Mouse (Mus musculus) MEL (cell line): ENCODE data around the gene Mrpl47.
"Not testable (repeated sequence)": the region's sequence is repeated elsewhere in the genome, so short reads cannot be mapped to it uniquely, and the experiment has no call there.

Experiments used
- CHD1 ChIP-seq: IDR thresholded peaks from 2 replicates; pipeline ENCODE4 v1.6.1; 2012; ENCODE audit warnings: low read depth, mild to moderate bottlenecking, inconsistent platforms, low read length, improper control_type of control experiment
- CHD2 ChIP-seq: IDR thresholded peaks from 2 replicates; pipeline ENCODE4 v1.6.1; 2011; ENCODE audit warnings: low read length, improper control_type of control experiment
- CTCF ChIP-seq, 3 experiments: IDR thresholded peaks in 2 of 3; conservative IDR thresholded peaks in 1 of 3; 2 replicates each; pipeline ENCODE4 v1.5.1; 2011 to 2012; ENCODE audit warnings: low read length in 3 of 3, low read depth in 2 of 3, mild to moderate bottlenecking in 2 of 3, improper control_type of control experiment in 1 of 3, inconsistent platforms in 1 of 3, mixed read lengths in 1 of 3, moderate library complexity in 1 of 3; ENCODE audit not compliant: control insufficient read depth in 1 of 3, insufficient read depth in 1 of 3, poor library complexity in 1 of 3, severe bottlenecking in 1 of 3
- GATA1 ChIP-seq: IDR thresholded peaks from 2 replicates; pipeline ENCODE4 v1.6.1; 2011; ENCODE audit warnings: low read depth, low read length, improper control_type of control experiment
- MAZ ChIP-seq: IDR thresholded peaks from 2 replicates; pipeline ENCODE4 v1.6.1; 2012; ENCODE audit warnings: low read depth, mild to moderate bottlenecking, inconsistent platforms, low read length, improper control_type of control experiment
- MXI1 ChIP-seq: IDR thresholded peaks from 2 replicates; pipeline ENCODE4 v1.6.1; 2011; ENCODE audit warnings: mild to moderate bottlenecking, low read depth, low read length, improper control_type of control experiment
- NELFE ChIP-seq: IDR thresholded peaks from 2 replicates; pipeline ENCODE4 v1.6.1; 2011; ENCODE audit warnings: low read depth, low read length, improper control_type of control experiment
- POLR2A ChIP-seq, 2 experiments: IDR thresholded peaks; 2 replicates each; pipeline ENCODE4 v1.6.1; 2011 to 2012; ENCODE audit warnings: low read length in 2 of 2, mild to moderate bottlenecking in 2 of 2, control low read depth in 1 of 2, improper control_type of control experiment in 1 of 2, low read depth in 1 of 2, moderate library complexity in 1 of 2; ENCODE audit not compliant: control insufficient read depth in 1 of 2, insufficient read depth in 1 of 2, poor library complexity in 1 of 2
- TAL1 ChIP-seq: IDR thresholded peaks from 2 replicates; pipeline ENCODE4 v1.6.1; 2012; ENCODE audit warnings: mild to moderate bottlenecking, inconsistent platforms, low read length, moderate library complexity, mixed read lengths
- ZC3H11A ChIP-seq: IDR thresholded peaks from 2 replicates; pipeline ENCODE4 v1.6.1; 2012; ENCODE audit warnings: low read depth, mild to moderate bottlenecking, inconsistent platforms, low read length, improper control_type of control experiment
- ZKSCAN1 ChIP-seq: IDR thresholded peaks from 2 replicates; pipeline ENCODE4 v1.6.1; 2012; ENCODE audit warnings: low read depth, mild to moderate bottlenecking, inconsistent platforms, low read length, improper control_type of control experiment, moderate library complexity
- ZNF384 ChIP-seq: IDR thresholded peaks from 2 replicates; pipeline ENCODE4 v1.6.1; 2012; ENCODE audit warnings: low read depth, mild to moderate bottlenecking, inconsistent platforms, low read length, improper control_type of control experiment

- not testable (repeated sequence) for TF ChIP-seq NELFE; CTCF (IDR thresholded peaks at IDR 0.05 in 2 of 3, conservative IDR thresholded peaks at IDR 0.05 in 1 of 3; ENCODE audit: control insufficient read depth in 1 of 3, insufficient read depth in 1 of 3, low read depth in 2 of 3, low read length in 3 of 3, poor library complexity in 1 of 3, severe bottlenecking in 1 of 3); CHD1; ZNF384; ZC3H11A; GATA1; MXI1; CHD2; ZKSCAN1; POLR2A (IDR thresholded peaks at IDR 0.05; ENCODE audit: control insufficient read depth in 1 of 2, insufficient read depth in 1 of 2, low read depth in 1 of 2, low read length in 2 of 2, poor library complexity in 1 of 2); TAL1; MAZ
Observed at GRCm38 (mm10) chr3:32717403-32717802, 20.0 kb downstream of the Mrpl47 start.
